In the genomic region with DNA sequence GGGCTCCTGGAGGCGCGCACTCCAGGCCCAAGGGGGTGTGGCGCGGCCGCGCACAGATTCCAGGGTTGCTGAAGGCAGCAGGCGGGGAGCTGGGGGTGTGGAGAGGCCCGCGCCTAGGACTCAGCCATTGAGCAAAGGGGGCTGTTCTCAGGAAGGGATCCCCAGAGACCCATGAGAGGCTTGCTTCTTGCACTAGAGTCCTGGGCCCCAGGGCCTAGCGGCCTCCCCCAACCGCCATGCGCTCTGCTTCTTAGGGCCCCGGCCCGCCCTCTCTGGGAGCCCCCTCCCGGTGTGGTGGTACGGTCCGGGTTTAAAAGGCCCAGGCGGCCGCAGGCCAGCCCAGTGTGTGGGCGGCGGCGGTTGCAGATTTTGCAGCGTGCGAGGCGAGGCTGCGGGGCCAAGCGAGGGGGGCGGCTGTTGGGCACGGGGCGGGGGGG, we compare ENCODE assay signal across 8 mouse cellular contexts. TPM values are rescaled to one million over a fixed set of nuclear protein-coding genes. Genes with fewer than 3 reads are reported as not detected.
DNase-seq lines count a peak whose midpoint lies in the region; ATAC-seq and TF ChIP-seq lines count a peak whose summit lies in the region.

A gene (plus strand): TSS at position 342 of the 437 bp plus-strand sequence.

- ATAC-seq in activated CD4-positive, CD25-positive, alpha-beta regulatory T cell, adult 4 months = peak; percentile 75
- ATAC-seq in hindbrain, embryonic 16.5 days = peak; percentile 96

- peak within 1 kb of the TSS; percentile 83 for H3K27ac ChIP-seq in gastrocnemius, adult 2 months
- H3K27ac ChIP-seq in hindbrain, embryonic 16.5 days (ENCODE audit: low read depth, low read length) = peak within 1 kb of the TSS; percentile 85

- peak within 1 kb of the TSS; percentile 68 for H3K9ac ChIP-seq in hindbrain, embryonic 16.5 days (ENCODE audit: low read depth, low read length)

- no peaks in the 10 kb centered on the region for H3K27me3 ChIP-seq in hindbrain, embryonic 16.5 days (replicated peaks; ENCODE audit: control insufficient read depth, insufficient read depth, low read length)
- H3K27me3 ChIP-seq in megakaryocyte, embryonic 14.5 days (replicated peaks) = peaks cover 63% of the 10 kb centered on the region

- peaks cover 12% of the 10 kb centered on the region; the same call in 1 of the 2 replicates for H3K4me1 ChIP-seq in hindbrain, embryonic 16.5 days (ENCODE audit: control insufficient read depth, insufficient read depth, low read depth, low read length)
- peaks cover 15% of the 10 kb centered on the region for H3K4me1 ChIP-seq in megakaryocyte, embryonic 14.5 days

- 15% methylated on average over 27 of the region's 30 CpGs for WGBS in hindbrain, embryonic 16.5 days

- DNase-seq in cerebellum, postnatal 4 days (ENCODE audit: low spot score in 2 of 2) = peak; percentile 57 to 63
- peak; percentile 74 for DNase-seq in gastrocnemius, adult 2 months
- peak; percentile 26 to 44 for DNase-seq in left cerebral cortex, adult 8-10 months (ENCODE audit: low spot score in 2 of 2)
- DNase-seq in right cerebral cortex, postnatal 10 days (ENCODE audit: low spot score in 2 of 2) = peak; percentile 70 to 77
- peak; percentile 68 to 75 for DNase-seq in urinary bladder, postnatal 4 days (ENCODE audit: low spot score in 2 of 2)

- peak within 1 kb of the TSS; percentile 74 for H3K4me3 ChIP-seq in gastrocnemius, adult 2 months
- H3K4me3 ChIP-seq in hindbrain, embryonic 16.5 days (ENCODE audit: low read length) = peak within 1 kb of the TSS; percentile 55
- peak within 1 kb of the TSS; percentile 86 for H3K4me3 ChIP-seq in megakaryocyte, embryonic 14.5 days (replicated peaks)

- intact Hi-C loops in gastrocnemius, adult 2 months (cut with DNase I) = no loop called here

- H3K9me3 ChIP-seq in hindbrain, embryonic 16.5 days (ENCODE audit: control insufficient read depth, low read length) = no peaks in the 10 kb centered on the region
- H3K9me3 ChIP-seq in megakaryocyte, embryonic 14.5 days = no peaks in the 10 kb centered on the region

- TF ChIP-seq CTCF in gastrocnemius, adult 2 months (IDR thresholded peaks at IDR 0.05) = no peak

- H3K4me2 ChIP-seq in hindbrain, embryonic 16.5 days (ENCODE audit: low read length) = peak within 1 kb of the TSS; percentile 75

- no peaks in the 10 kb centered on the region for H3K36me3 ChIP-seq in hindbrain, embryonic 16.5 days (ENCODE audit: control insufficient read depth, insufficient read depth, low read length)
- no peaks in the 10 kb centered on the region for H3K36me3 ChIP-seq in megakaryocyte, embryonic 14.5 days (replicated peaks; ENCODE audit: low read length)

RNA-seq across cellular contexts. Expression of the gene that starts here (rescaled TPM):
- 1 to 10 TPM in 1 of 2 experiments, under 1 TPM in 1; 0.74 to 2.5 TPM for polyA plus RNA-seq in activated CD4-positive, CD25-positive, alpha-beta regulatory T cell, adult 4 months (2017; shearing (Covaris generic))
- total RNA-seq in gastrocnemius, adult 2 months (2021) = under 1 TPM; 0.15 to 0.50 TPM
- 38.2 and 49.4 TPM in 2 replicates for polyA plus RNA-seq in hindbrain, embryonic 16.5 days (2015; fragmentation: Nextera tagmentation; extraction: Ambion mirVana)
- 10 to 100 TPM; 21.6 to 29.4 (median 25.8) TPM for total RNA-seq in left cerebral cortex, adult 8-10 months (2022)
- 1.3 TPM in 1 of 2 replicates, not detected in the other for polyA plus RNA-seq in megakaryocyte, embryonic 14.5 days (2012; ENCODE audit: insufficient read depth, low replicate concordance)

Comparison
In these comparisons a context has a peak if more than half of its experiments do, and no peak if none do; other contexts are left out.
1. Peak in every context shown above with its lines: DNase-seq, ATAC-seq, H3K4me3 ChIP-seq and H3K27ac ChIP-seq.
2. RNA of the gene that starts here (total RNA-seq): 21.6 to 29.4 TPM in left cerebral cortex, adult 8-10 months; 0.15 to 0.50 TPM in gastrocnemius, adult 2 months; every median in the first group is over 10 times any median in the second.
3. RNA of the gene that starts here (polyA plus RNA-seq): 38.2 to 49.4 TPM in hindbrain, embryonic 16.5 days; 0.74 to 2.5 TPM in activated CD4-positive, CD25-positive, alpha-beta regulatory T cell, adult 4 months and 1.3 TPM in megakaryocyte, embryonic 14.5 days; every median in the first group is over 10 times any median in the second.
4. Peak in DNase-seq, H3K4me3 ChIP-seq and H3K27ac ChIP-seq in gastrocnemius, adult 2 months; RNA of the gene not detected or under 1 TPM.